Mouse (Mus musculus): ENCODE results near the gene Rab40c. TPM values are rescaled to one million over a fixed set of nuclear protein-coding genes. Genes with fewer than 3 reads are reported as not detected.

The Rab40c gene
- total RNA-seq, 1 experiment from 2014 or later = 17.1 TPM

DNA sequence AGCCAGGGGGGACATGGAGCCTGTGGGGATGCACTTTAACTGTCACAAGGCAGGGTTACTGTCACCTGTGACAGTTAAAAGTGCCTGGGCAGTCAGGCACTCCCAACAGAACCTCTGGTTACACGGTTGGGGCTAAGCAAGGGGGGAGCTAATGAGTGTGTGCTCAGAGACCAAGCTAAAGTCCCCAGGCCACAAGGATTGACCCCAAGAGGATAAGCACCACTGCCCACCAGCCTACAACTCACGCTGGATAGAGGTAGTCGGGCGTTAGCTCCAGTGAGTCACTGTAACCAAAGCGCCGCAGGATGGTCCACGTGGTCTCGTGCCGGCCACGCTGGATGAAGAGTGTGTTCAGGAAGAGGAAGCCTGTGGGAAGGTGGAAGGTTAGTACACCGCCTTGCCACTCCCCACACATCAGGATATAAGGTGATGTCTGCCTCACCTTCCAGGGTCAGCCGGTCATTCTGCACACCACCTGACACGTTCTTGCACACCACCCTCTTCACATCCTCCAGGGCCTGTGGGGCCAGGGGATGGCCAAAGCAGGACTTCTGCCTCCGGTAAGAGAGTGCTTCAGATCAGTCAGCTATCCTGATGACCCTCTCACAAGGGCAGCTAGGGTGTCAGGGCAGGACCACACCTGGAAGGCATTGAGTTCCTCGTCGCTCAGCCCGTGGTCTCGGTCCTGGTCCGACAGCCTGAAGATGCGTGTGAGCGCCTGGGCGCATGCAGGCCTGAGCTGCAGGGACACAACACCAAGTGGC, 78.2 kb downstream of the Rab40c start, which contains the start of gene Gm20683:
Gene Gm20683, minus strand, starts transcription at position 647 of the 764 bp plus-strand sequence.
- ATAC-seq (replicated peaks in 1 of 2; ENCODE audit: insufficient read depth in 1 of 2, low FRiP score in 2 of 2, low TSS enrichment in 1 of 2, low read depth in 1 of 2, poor library complexity in 2 of 2, severe bottlenecking in 2 of 2) = no peak

DNA sequence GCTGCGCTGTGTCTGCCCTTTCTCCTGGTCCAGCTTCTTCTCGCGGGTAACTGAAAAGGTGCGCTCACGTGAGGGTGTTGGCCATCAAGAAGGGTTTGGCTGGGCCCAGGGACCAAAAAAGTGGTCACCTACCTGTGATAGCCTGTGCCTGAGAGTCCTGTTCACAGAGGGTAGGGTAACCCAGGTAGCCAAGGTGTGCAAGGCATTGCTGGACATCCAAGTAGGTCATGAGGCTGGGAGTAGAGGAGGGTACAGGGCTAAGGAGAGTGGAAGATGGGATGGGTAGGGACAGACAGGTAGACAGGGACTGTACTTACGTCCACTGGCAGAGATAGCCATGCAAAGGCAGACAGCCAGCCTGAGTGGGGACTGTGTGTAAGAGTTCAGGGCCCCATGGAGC, 79.0 kb downstream of the Rab40c start:
- no peak for ATAC-seq (replicated peaks in 1 of 2; ENCODE audit: insufficient read depth in 1 of 2, low FRiP score in 2 of 2, low TSS enrichment in 1 of 2, low read depth in 1 of 2, poor library complexity in 2 of 2, severe bottlenecking in 2 of 2)

DNA sequence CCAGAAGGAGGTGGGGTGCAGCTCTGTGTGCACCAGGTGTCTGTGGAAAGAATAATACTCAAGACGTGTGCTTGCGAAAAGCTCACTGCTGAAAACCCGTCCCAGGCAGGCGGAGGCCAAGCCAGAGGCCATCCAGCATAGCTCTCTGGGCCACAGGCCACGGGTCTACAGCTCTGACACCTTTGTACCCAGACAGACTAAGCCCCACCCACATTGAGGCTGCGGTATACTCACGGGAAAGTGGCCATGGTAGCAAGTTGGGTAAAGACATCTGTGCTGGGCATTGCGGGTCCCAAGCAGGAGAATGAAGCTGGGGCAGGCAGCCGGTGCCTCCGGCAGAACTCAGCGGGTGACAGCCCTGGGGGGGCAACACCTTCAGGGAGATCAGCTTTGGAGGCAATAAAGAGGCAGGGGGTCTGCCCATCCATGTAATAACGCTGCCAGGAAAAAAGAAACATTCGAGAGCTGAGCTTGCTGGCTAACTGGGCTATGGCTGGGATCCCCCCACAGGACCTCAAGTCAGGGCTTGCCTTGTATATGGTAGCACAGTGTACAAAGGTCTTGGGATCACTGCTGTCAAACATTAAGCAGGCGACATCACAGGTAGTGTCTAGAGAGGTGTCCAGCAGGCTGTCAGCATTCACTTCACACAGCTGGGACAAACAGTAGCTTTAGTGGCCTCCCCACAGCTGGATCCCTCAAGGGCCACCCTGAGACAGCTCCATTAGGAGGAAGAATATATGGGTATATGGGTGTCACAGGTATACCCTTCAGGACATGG, 79.9 kb downstream of the Rab40c start:
- no peak for ATAC-seq (replicated peaks in 1 of 2; ENCODE audit: insufficient read depth in 1 of 2, low FRiP score in 2 of 2, low TSS enrichment in 1 of 2, low read depth in 1 of 2, poor library complexity in 2 of 2, severe bottlenecking in 2 of 2)

DNA sequence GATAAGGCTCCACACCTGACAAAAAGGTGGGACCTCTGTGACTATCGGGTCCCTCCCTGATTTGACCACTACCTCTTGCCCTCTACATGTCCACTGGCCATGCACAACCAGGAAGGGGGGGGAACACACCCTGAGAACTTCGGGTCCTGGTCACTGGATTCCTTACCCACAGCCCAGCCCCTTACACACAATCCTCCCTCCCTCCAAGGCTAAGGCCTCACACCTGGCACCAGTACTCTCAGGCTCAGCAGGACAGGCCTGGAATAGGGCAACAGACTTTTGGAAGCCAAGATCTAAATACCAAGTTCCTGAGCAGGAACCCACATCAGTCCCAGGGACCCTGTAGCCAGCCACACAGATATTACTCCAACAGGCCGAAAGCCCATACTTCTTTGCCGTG, 80.6 kb downstream of the Rab40c start:
- no peak for ATAC-seq (replicated peaks in 1 of 2; ENCODE audit: insufficient read depth in 1 of 2, low FRiP score in 2 of 2, low TSS enrichment in 1 of 2, low read depth in 1 of 2, poor library complexity in 2 of 2, severe bottlenecking in 2 of 2)

DNA sequence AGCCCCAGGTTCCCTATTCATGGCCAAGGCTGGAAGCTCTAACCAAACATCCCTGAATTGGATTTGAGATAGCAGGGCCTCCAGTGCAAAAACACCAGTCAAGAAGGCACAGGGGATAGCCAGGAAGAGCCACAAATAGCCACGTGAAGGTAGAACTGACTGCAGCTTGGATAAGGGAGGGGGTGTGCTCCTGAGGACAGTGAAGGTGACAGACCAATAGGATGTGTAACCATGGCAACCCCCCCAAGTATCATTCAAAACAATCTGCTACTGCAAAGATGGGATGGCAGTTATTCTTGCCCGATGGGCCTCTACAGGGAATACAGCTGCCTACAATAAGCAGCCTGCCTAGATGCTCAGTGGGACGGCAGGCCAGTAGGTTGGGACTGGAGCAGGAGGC, 82.0 kb downstream of the Rab40c start:
- ATAC-seq (replicated peaks in 1 of 2; ENCODE audit: insufficient read depth in 1 of 2, low FRiP score in 2 of 2, low TSS enrichment in 1 of 2, low read depth in 1 of 2, poor library complexity in 2 of 2, severe bottlenecking in 2 of 2) = no peak

DNA sequence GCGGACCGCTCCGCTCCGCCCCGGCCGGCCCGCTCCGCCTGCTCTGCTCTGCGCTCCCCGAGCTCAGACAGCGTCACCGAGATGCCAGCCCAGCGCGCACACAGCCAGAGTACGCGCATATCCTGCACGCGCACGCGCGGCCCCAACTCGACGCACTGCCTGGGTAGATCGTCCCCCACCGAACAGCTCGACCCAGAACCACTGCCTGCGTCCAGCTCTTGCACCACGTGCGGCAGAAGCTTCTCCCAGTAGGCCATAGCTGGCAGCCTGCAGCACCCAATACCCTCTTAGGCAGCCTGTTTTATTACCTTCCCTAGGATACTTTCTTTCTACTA, 82.5 kb downstream of the Rab40c start, which contains the start of gene Rhbdl1:
Gene Rhbdl1, minus strand, starts transcription at position 220 of the 335 bp plus-strand sequence.
- ATAC-seq (replicated peaks in 1 of 2; ENCODE audit: insufficient read depth in 1 of 2, low FRiP score in 2 of 2, low TSS enrichment in 1 of 2, low read depth in 1 of 2, poor library complexity in 2 of 2, severe bottlenecking in 2 of 2) = no peak

- ATAC-seq (replicated peaks in 1 of 2; ENCODE audit: insufficient read depth in 1 of 2, low FRiP score in 2 of 2, low TSS enrichment in 1 of 2, low read depth in 1 of 2, poor library complexity in 2 of 2, severe bottlenecking in 2 of 2) = no peak
These were observed 83.0 kb downstream of the Rab40c start for GRCm38 (mm10) chr17:25836397-25837075.

- ATAC-seq (replicated peaks in 1 of 2; ENCODE audit: insufficient read depth in 1 of 2, low FRiP score in 2 of 2, low TSS enrichment in 1 of 2, low read depth in 1 of 2, poor library complexity in 2 of 2, severe bottlenecking in 2 of 2) = no peak
These were observed 83.7 kb downstream of the Rab40c start for GRCm38 (mm10) chr17:25835816-25836215.

- ATAC-seq (replicated peaks in 1 of 2; ENCODE audit: insufficient read depth in 1 of 2, low FRiP score in 2 of 2, low TSS enrichment in 1 of 2, low read depth in 1 of 2, poor library complexity in 2 of 2, severe bottlenecking in 2 of 2) = no peak
These were observed 84.2 kb downstream of the Rab40c start for GRCm38 (mm10) chr17:25835301-25835700.

GRCm38 (mm10) chr17:25834595-25835222, 84.8 kb downstream of the Rab40c start:
- no peak for ATAC-seq (replicated peaks in 1 of 2; ENCODE audit: insufficient read depth in 1 of 2, low FRiP score in 2 of 2, low TSS enrichment in 1 of 2, low read depth in 1 of 2, poor library complexity in 2 of 2, severe bottlenecking in 2 of 2)

- ATAC-seq (replicated peaks in 1 of 2; ENCODE audit: insufficient read depth in 1 of 2, low FRiP score in 2 of 2, low TSS enrichment in 1 of 2, low read depth in 1 of 2, poor library complexity in 2 of 2, severe bottlenecking in 2 of 2) = no peak
These were observed 85.4 kb downstream of the Rab40c start for GRCm38 (mm10) chr17:25833961-25834594.

DNA sequence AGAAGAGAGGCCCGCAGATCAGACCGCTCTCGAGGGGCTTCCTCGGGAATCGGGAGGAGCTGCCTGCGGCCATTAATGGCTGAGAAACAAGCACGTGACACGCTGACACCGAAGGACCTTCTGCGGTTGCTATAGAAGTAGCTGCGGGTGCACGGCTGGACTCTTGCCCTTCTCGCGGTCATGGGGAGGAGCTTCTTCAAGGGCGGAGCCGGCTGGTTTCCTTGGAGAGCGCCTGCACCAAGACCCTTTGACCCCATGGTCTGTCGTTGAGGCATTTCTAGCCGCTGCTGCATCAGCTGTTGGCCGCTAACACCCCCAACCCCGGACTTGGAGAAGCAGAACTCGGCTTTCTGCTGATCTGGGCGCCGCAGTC, 86.2 kb downstream of the Rab40c start, which contains the start of gene Stub1:
Gene Stub1, minus strand, starts transcription at position 114 of the 373 bp plus-strand sequence.
- ATAC-seq (replicated peaks in 1 of 2; ENCODE audit: insufficient read depth in 1 of 2, low FRiP score in 2 of 2, low TSS enrichment in 1 of 2, low read depth in 1 of 2, poor library complexity in 2 of 2, severe bottlenecking in 2 of 2) = peak; percentile 14 to 33; a peak in 3 of 4 replicates

DNA sequence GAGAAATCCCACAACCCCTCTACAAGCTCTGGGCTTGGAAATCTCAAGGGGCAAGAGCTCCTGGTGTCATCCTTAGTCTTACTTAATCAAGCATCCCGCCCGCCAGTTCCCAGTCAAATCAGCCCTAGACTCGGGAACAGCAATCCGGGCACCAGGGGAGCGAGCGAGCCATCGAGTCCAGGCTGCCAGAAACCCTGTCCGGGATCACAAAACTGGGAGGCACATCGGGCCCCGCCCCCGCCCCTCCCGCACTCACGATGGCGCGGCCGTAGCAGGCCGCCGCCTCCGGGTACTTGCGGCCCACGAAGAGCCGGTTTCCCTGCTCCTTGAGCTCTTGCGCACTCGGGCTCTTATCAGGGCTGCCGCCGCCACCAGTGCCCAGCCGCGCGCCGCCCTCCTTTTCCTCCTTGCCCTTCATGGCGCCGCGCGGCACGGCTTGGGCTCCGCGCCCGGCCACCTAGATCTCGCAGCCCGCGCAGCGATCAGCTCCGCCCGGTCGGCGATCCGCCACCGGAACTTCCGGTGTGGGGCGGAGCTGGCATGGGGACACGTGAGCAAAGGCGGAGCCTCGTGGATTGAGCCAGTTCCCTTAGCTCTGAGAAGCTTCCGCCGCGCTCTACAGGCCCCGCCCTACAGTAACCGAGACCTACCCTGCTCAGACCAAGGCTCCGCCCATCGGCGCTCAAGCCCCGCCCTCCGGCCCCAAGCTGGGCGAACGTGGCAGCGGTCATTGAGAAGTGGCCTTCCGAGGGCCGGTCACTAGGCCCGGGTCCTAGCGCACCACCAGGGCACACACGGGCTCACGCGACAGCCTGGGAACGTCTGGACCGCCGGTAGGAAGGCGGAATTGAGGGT, 86.9 kb downstream of the Rab40c start:
- peak; percentile 81 to 86 for ATAC-seq (replicated peaks in 1 of 2; ENCODE audit: insufficient read depth in 1 of 2, low FRiP score in 2 of 2, low TSS enrichment in 1 of 2, low read depth in 1 of 2, poor library complexity in 2 of 2, severe bottlenecking in 2 of 2)
